Mouse (Mus musculus) inflammation-experienced regulatory T-cells, adult 6 months (primary cell): ENCODE data around the gene Sept7. TPM values are rescaled to one million over a fixed set of nuclear protein-coding genes. Genes with fewer than 3 reads are reported as not detected.
"Not testable (repeated sequence)": the region's sequence is repeated elsewhere in the genome, so short reads cannot be mapped to it uniquely, and the experiment has no call there.

ENCODE experiments used
- ATAC-seq: one replicate; pipeline ENCODE4 v1.8.0; 2017
- polyA plus RNA-seq, 3 experiments: library from polyadenylated mRNA; unstranded; fragments of 100-300 nt; shearing (Covaris generic); gene quantifications; one replicate each; pipeline ENCODE4 v1.2.1; 2017

Gene Sept7
- polyA plus RNA-seq, 3 experiments from 2014 or later: 405 to 568 (median 467) TPM

GRCm38 (mm10) chr9:25260411-25260810 is 8.2 kb downstream of the Sept7 start:
- ATAC-seq: no peak

DNA sequence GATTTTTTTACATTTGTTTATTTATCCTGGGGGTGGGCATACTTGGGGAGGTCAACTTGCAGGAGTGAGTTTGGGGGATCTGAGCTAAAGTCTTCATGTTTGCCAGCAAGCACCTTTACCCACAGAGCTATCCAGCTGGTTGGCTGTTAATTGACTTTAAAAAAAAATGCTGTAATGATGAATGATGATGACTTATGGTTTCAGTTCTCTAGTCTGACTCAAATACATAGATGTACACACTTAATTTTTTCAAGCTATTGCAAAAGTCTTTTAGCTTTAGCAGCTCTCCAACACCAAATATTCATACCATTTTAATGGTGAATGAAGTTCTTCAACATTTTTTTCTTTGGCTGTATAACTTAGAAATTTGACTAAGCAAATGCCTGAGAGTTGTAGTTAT is 8.7 kb downstream of the Sept7 start:
- peak; percentile 30 for ATAC-seq

- peak; percentile 68 for ATAC-seq
These were observed 9.8 kb downstream of the Sept7 start for GRCm38 (mm10) chr9:25262087-25262486.

DNA sequence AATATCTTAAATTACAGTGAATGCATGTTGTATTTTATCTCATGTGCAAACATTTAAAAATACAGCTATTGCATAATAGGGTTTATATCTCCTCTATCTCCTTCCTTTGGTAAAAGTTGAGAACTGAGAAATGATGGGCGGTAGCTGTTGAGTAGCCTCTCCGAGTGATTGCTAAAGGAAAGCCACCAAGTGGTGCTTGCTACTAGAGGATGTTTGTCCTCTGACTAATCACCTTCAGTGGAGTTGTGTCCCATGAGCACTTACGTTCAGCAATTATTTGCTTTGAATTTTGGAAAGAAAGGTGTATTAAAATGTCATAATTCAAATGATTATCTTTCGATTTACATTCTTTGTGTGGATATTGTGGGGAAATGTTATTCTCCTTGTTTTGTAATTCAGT is 13.6 kb downstream of the Sept7 start:
- no peak for ATAC-seq

DNA sequence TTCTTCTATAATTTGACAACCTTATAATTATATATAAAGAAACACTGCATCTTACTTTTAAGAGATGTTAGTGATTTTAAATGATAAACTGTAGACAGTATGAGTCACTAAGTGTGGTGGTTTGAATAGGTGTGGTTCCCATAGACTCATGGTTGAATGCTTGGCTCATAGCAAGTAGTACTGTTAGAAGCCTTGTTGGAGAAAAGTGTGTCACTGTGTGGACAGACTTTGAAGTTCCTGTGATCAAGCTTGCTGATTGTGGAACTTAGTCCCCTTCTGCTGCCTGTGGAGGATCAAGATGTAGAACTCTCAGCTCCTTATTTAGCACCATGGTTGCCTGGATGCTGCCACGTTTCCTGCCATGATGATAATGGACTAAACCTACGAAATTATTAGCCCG is 14.9 kb downstream of the Sept7 start:
- ATAC-seq: no peak

DNA sequence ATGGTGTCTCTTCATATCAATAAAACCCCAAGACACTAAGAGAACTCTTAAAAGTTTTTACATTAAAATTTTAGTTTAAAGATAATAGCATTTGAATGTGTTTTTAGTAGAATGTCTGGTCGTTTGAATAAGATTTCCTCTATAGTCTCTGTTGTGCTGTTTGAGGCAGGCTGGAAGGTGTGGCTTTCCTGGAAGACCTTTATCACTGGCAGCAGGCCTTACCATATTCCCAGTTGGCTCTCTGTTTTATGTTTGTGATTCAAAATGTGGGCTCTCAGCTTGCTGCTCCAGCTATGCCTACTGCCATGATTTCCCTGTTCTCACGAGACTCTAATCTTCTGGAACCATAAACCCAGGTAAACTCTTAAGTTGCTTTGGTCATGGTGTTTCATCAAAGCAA is 15.3 kb downstream of the Sept7 start:
- no peak for ATAC-seq

DNA sequence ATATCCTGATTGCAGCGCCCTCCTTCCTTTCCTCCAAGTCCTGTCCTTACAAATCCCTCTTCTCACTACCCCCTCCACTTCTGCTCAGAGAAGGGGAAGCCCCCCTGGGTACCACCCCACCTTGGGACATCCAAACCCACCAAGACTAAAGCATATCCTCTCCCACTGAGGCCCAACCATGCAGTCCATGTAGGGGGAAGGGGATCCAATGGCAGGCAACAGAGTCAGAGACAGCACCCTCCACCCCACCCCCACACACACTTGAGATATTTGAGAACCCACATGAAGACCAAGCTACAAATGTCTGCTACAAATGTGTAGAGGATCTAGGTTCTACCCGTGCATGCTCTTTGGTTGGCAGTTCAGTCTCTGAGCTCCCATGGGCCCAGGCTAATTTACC is 19.7 kb downstream of the Sept7 start:
- ATAC-seq: no peak

GRCm38 (mm10) chr9:25289796-25290195 is 37.6 kb downstream of the Sept7 start:
- ATAC-seq: no peak

GRCm38 (mm10) chr9:25309505-25310182 is 57.4 kb downstream of the Sept7 start:
- peak; percentile 84 for ATAC-seq

DNA sequence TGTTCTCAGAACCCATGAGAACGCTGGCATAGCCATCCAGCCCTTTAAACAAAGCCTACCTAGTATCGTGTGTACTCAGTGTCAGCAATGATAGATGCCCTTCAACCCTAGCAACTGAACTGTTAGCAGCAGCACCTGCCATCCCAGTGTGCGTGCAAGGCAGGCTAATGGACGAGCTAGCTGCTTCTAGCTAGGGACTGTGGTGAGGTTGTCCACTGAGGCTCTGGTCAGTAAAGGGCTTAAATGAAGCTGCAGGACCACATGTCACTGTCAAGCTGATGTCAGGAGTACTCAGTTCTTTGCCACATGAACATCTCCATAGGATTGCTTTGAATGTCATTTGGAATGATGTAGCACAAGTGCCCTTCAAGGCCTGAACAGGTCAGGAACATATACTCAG is 62.1 kb downstream of the Sept7 start:
- ATAC-seq: no peak

GRCm38 (mm10) chr9:25317827-25318505 is 65.7 kb downstream of the Sept7 start:
- ATAC-seq: peak; percentile 32

DNA sequence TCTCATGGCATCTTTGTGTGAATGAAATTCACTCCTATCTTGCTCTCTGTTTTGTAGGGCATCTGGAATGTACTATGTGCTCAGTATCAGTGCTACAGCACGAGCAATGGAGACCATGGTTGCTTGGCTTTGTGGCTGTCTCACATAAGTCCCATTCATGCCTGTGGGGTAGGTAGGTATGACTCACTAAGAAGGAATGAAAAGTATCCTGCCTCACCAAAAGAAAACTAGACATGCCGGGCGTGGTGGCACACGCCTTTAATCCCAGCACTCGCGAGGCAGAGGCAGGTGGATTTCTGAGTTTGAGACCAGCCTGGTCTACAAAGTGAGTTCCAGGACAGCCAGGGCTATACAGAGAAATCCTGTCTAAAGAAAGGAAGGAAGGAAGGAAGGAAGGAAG is 67.4 kb downstream of the Sept7 start:
- not testable (repeated sequence) for ATAC-seq

GRCm38 (mm10) chr9:25327727-25328370 is 75.6 kb downstream of the Sept7 start:
- ATAC-seq: no peak

DNA sequence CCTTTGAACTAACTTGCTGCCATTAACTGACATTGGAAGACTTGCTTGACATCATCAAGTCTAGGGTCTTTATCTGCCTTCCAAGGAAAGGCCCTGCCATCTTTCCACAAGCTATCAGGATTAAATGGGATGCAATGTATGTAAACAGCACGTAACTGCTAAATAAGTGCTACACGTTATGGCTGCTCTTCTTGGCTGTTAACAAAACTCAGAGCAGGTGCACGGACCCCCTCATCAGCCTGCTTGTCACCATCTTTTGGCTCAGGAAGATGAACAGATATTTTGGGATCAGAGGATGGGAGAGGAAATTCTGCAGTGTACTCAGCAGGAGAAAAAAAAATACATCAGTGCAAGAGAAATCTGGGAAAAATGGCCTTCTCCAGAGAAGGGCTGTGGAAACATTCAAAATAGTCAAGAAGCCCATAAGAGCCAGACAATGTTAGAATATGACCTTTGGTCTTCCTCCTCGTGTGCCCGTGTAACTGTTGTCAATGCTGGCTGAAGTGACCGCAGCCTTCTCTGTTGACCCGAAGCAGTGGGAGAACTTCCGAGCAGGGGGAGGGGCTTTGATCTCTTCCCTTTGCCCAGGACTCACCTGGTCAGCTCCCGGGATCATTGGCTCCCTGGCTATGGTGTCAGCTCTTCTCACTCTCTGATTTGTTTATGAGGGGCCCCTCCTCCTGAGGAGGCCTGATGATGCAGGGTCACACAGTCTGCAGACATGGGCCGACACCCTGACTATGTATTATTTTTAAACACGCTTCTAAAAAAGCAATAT is 76.9 kb downstream of the Sept7 start:
- ATAC-seq: no peak

DNA sequence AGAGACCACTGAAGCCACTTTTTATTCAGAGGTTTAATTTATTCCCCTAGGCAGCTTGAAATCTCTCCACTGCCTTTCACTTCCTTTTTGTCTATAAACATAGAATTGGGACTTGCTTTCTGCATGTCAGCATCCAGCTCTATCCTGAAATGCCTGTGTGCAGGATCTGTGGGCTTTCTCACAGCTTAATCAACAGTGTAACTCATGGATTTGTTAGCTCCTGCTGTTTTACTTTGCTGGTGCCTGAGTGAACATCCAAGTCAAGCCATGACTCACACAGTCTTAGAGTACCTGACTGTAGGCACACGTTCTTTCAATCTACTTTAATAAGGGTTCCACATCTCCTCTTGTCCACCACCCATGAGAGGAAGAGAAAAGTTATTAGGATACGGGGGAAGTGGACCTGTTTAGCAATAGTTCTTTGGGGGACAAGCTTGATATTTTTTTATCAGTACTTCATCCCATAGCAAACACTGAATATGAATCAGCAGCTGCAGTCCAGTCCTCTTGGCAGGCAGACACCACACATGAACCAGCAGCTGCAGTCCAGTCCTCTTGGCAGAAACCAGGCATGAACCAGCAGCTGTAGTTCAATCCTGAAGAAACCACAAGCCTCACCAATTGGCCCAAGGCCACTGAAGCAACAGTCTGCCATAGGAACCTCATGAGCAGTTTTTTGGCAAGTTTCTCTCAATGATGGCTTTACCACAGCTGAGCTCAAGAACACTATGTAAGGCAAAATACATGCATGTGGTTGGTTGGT is 85.4 kb downstream of the Sept7 start:
- no peak for ATAC-seq

GRCm38 (mm10) chr9:25340412-25340811 is 88.2 kb downstream of the Sept7 start:
- no peak for ATAC-seq

DNA sequence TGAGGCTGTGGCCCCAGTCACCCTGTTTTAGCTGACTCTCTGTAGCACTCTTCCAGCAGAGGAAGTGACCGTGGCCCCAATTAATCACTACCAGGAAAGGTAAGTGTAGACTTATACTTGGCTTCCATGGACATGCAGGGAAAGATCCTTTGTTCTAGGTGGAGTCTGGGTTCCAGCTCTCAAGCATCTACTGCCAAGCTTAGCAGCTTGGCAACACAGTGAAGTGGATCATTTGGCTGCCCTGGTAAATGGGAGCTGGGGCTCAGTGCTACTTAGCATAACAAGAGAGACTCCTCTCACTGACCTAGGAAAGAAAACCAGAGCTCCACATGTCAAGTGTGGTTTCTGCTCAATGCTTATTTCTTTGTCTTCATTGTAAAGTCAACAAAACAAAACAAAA is 101.5 kb downstream of the Sept7 start:
- ATAC-seq: no peak

DNA sequence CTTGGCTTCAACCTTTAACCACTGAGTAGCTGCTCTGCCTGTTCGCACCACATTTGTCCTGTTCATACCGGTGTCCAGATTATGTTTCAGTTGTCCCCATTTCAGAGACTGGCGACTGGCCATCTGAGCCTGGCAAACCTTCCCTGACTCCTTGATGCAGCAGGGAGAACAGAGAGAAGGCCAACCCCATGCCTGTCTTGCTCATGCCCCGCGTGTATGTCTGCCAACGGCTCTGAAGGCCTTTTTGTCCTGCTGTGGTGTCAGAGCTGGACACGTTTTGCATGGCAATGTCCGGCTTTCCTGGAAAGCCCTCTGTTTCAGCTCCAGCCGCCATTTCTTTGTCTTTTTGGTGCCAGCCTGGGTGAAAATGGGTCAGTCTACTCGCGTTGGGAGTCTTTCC is 103.6 kb downstream of the Sept7 start:
- ATAC-seq: no peak

- ATAC-seq: no peak
These were observed 105.3 kb downstream of the Sept7 start for GRCm38 (mm10) chr9:25357589-25357988.

GRCm38 (mm10) chr9:25358018-25358417 is 105.8 kb downstream of the Sept7 start:
- no peak for ATAC-seq
